Comparison of ENCODE assay signal across 8 mouse cellular contexts in the genomic region with DNA sequence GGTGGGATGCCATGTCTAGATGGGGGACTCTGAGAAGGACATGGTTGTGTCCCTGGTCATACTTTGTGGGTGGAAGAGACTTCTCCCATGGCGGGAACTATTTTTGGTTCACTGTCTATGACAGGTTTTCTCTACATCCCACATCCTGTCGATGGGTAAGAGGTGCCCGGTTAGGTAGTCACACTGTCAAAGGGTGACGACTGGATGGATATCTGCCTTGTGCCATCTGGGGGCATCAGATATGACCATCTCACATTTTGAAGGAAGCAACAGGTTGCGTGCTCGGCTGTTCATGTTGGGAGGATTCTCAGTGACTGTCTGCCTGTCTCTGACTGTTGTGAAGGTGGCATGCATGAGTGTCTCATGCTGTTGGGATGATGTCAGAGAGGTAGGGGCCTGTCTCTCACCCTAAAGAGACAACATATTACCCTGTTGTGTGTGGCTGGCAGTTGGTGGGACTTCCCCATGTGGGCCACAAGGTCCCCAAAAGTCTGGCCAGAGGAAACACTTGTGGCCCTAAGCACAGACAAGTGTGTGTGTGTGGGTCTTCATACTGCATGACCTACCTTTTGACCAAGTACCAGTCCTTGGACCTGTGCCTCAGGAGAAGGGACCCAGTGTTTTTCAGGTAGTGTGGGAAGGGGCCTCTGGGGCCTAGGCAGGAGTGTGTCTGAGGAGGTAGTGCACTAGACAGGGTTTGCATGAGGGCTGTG. TPM values are rescaled to one million over a fixed set of nuclear protein-coding genes. Genes with fewer than 3 reads are reported as not detected.
DNase-seq lines count a peak whose midpoint lies in the region; ATAC-seq and TF ChIP-seq lines count a peak whose summit lies in the region.

No protein-coding gene starts in this region.

- intact Hi-C loops in heart, adult 2 months (cut with DNase I): no loop called here
- intact Hi-C loops in heart, postnatal 14 days (cut with DNase I): no loop called here

- no peaks in the 10 kb centered on the region for H3K9me3 ChIP-seq in embryonic facial prominence, embryonic 11.5 days (replicated peaks; ENCODE audit: control insufficient read depth, low read length)
- no peaks in the 10 kb centered on the region for H3K9me3 ChIP-seq in limb, embryonic 15.5 days

- TF ChIP-seq EP300 in heart, adult 2 months (IDR thresholded peaks at IDR 0.05; ENCODE audit: insufficient read depth, low read depth, low read length): no peak

- no peak overlapping the region for H3K4me3 ChIP-seq in heart, adult 2 months
- H3K4me3 ChIP-seq in embryonic facial prominence, embryonic 11.5 days (ENCODE audit: low read depth, low read length): no peak overlapping the region
- H3K4me3 ChIP-seq in limb, embryonic 15.5 days: no peak overlapping the region
- no peak overlapping the region for H3K4me3 ChIP-seq in thymus, adult 2 months (ENCODE audit: control insufficient read depth, insufficient read depth, low read length)

- no peak for ATAC-seq in embryonic facial prominence, embryonic 11.5 days (replicated peaks; ENCODE audit: insufficient number of reproducible peaks, low FRiP score, low TSS enrichment, low read depth)
- no peak for ATAC-seq in limb, embryonic 15.5 days (ENCODE audit: insufficient number of reproducible peaks, low FRiP score, low TSS enrichment, low read depth)

- TF ChIP-seq CTCF in heart, adult 2 months (IDR thresholded peaks at IDR 0.05): no peak
- TF ChIP-seq CTCF in thymus, adult 2 months (IDR thresholded peaks at IDR 0.05; ENCODE audit: borderline replicate concordance, control insufficient read depth, extremely low read depth, insufficient read depth, low read length, poor library complexity): no peak

- H3K27ac ChIP-seq in heart, adult 2 months: peak overlapping the region; percentile 90
- peak overlapping the region; percentile 85 for H3K27ac ChIP-seq in embryonic facial prominence, embryonic 11.5 days (replicated peaks; ENCODE audit: low read depth, low read length)
- peak overlapping the region; percentile 87 for H3K27ac ChIP-seq in limb, embryonic 15.5 days
- no peak overlapping the region; the same call in 1 of the 2 replicates for H3K27ac ChIP-seq in thymus, adult 2 months (ENCODE audit: control insufficient read depth, insufficient read depth, low read length)

- peak overlapping the region; percentile 11; the same call in 1 of the 2 replicates for H3K9ac ChIP-seq in heart, adult 2 months (ENCODE audit: low read depth, low read length)
- peak overlapping the region; percentile 1 for H3K9ac ChIP-seq in embryonic facial prominence, embryonic 11.5 days (replicated peaks; ENCODE audit: low read length)
- peak overlapping the region; percentile 1; the same call in 1 of the 2 replicates for H3K9ac ChIP-seq in limb, embryonic 15.5 days

- peaks cover 47% of the 10 kb centered on the region for H3K4me1 ChIP-seq in heart, adult 2 months (ENCODE audit: control insufficient read depth, insufficient read depth, low read length)
- peaks cover 48% of the 10 kb centered on the region for H3K4me1 ChIP-seq in embryonic facial prominence, embryonic 11.5 days (ENCODE audit: control insufficient read depth, insufficient read depth, low read length)
- H3K4me1 ChIP-seq in limb, embryonic 15.5 days: peaks cover 98% of the 10 kb centered on the region
- peaks cover 39% of the 10 kb centered on the region for H3K4me1 ChIP-seq in thymus, adult 2 months (replicated peaks; ENCODE audit: control insufficient read depth, insufficient read depth, low read length)

- no peaks in the 10 kb centered on the region for H3K36me3 ChIP-seq in heart, adult 2 months (ENCODE audit: control insufficient read depth, insufficient read depth, low read length)
- H3K36me3 ChIP-seq in embryonic facial prominence, embryonic 11.5 days (replicated peaks; ENCODE audit: control insufficient read depth, insufficient read depth, low read depth, low read length): no peaks in the 10 kb centered on the region
- H3K36me3 ChIP-seq in limb, embryonic 15.5 days: peaks cover 11% of the 10 kb centered on the region; the same call in 1 of the 2 replicates
- H3K36me3 ChIP-seq in thymus, adult 2 months (ENCODE audit: control insufficient read depth, insufficient read depth, low read length): no peaks in the 10 kb centered on the region

- H3K79me2 ChIP-seq in heart, adult 2 months (replicated peaks; ENCODE audit: control insufficient read depth, insufficient read depth, low read length): no peaks in the 10 kb centered on the region; the same call in 1 of the 2 replicates

- H3K4me2 ChIP-seq in embryonic facial prominence, embryonic 11.5 days (ENCODE audit: low read depth, low read length): peak overlapping the region; percentile 10; the same call in 1 of the 2 replicates
- H3K4me2 ChIP-seq in limb, embryonic 15.5 days: peak overlapping the region; percentile 29; the same call in 1 of the 2 replicates

- no peak for DNase-seq in heart, adult 2 months
- DNase-seq in heart, postnatal 14 days: no peak
- peak; percentile 55 for DNase-seq in 416B (ENCODE audit: low read depth)
- DNase-seq in embryonic facial prominence, embryonic 11.5 days (ENCODE audit: low spot score): no peak
- DNase-seq in right cerebral cortex, postnatal 14 days: no peak
- no peak for DNase-seq in left cerebral cortex, adult 9 months (ENCODE audit: low spot score in 2 of 2)
- no peak for DNase-seq in thymus, adult 2 months

- 59% methylated on average over 6 of the region's 6 CpGs for WGBS in heart, adult 2 months
- 93% methylated on average over 6 of the region's 6 CpGs for WGBS in embryonic facial prominence, embryonic 11.5 days
- 84% methylated on average over 6 of the region's 6 CpGs for WGBS in limb, embryonic 15.5 days
- WGBS in thymus, adult 2 months: 11% methylated on average over 6 of the region's 6 CpGs

- TF ChIP-seq POLR2A in heart, adult 2 months (IDR thresholded peaks at IDR 0.05; ENCODE audit: insufficient read depth, low read depth, low read length): no peak
- no peak for TF ChIP-seq POLR2A in thymus, adult 2 months (IDR thresholded peaks at IDR 0.05; ENCODE audit: control insufficient read depth, extremely low read depth, insufficient read depth, low read length, poor library complexity)

- H3K27me3 ChIP-seq in heart, adult 2 months (ENCODE audit: control insufficient read depth, insufficient read depth, low read length): no peaks in the 10 kb centered on the region
- H3K27me3 ChIP-seq in embryonic facial prominence, embryonic 11.5 days (ENCODE audit: control insufficient read depth, insufficient read depth, low read length): no peaks in the 10 kb centered on the region
- H3K27me3 ChIP-seq in limb, embryonic 15.5 days: no peaks in the 10 kb centered on the region
- H3K27me3 ChIP-seq in thymus, adult 2 months (ENCODE audit: control insufficient read depth, insufficient read depth, low read length): no peaks in the 10 kb centered on the region

RNA-seq across cellular contexts. Expression of a gene that starts 39.9 kb away (rescaled TPM):
- total RNA-seq in heart, adult 2 months (2021): 10 to 100 TPM; 42.6 to 50.9 TPM
- 19.5 and 21.8 TPM in 2 replicates for polyA plus RNA-seq in heart, adult 2 months (2012; rRNA removed)
- 10 to 100 TPM; 55.2 to 59.1 TPM for total RNA-seq in heart, postnatal 14 days (2021)
- 6.6 and 7.7 TPM in 2 replicates for polyA plus RNA-seq in embryonic facial prominence, embryonic 11.5 days (2014; fragmentation: Nextera tagmentation; extraction: Ambion mirVana)
- polyA plus RNA-seq in limb, embryonic 15.5 days (2015; fragmentation: Nextera tagmentation; extraction: Ambion mirVana): 10.7 and 13.2 TPM in 2 replicates
- 59.8 and 78.9 TPM in 2 replicates for polyA plus RNA-seq in thymus, adult 2 months (2012; rRNA removed)
